Mouse (Mus musculus) embryonic facial prominence, embryonic 15.5 days (tissue): Measurements from ENCODE around the gene Zcchc2. TPM values are rescaled to one million over a fixed set of nuclear protein-coding genes. Genes with fewer than 3 reads are reported as not detected.
A peak's percentile ranks its signal among the peaks of the same experiment; 100 is the strongest.

Source experiments
- ATAC-seq: fragments of 200-750 bp; cut with Nextera tagmentation; 2 replicates; pipeline ENCODE4 v1.8.0; 2017; ENCODE audit warnings: low read depth, moderate TSS enrichment; ENCODE audit not compliant: insufficient number of reproducible peaks, low FRiP score, low TSS enrichment
- H3K27ac ChIP-seq: fragments of 300-500 bp; sonication (generic); replicated peaks from 2 replicates; pipeline ENCODE4 v1.5.1; 2015; ENCODE audit warnings: mild to moderate bottlenecking, inconsistent platforms
- H3K27me3 ChIP-seq: fragments of 300-500 bp; sonication (generic); 2 replicates; pipeline ENCODE4 v1.6.1; 2015; ENCODE audit warnings: inconsistent platforms
- H3K36me3 ChIP-seq: fragments of 300-500 bp; sonication (generic); 2 replicates; pipeline ENCODE4 v1.6.1; 2015; ENCODE audit warnings: mild to moderate bottlenecking, inconsistent platforms
- H3K4me1 ChIP-seq: fragments of 300-500 bp; sonication (generic); 2 replicates; pipeline ENCODE4 v1.6.1; 2015; ENCODE audit warnings: inconsistent platforms
- H3K4me2 ChIP-seq: fragments of 300-500 bp; sonication (generic); replicated peaks from 2 replicates; pipeline ENCODE4 v1.6.1; 2015; ENCODE audit warnings: mild to moderate bottlenecking, inconsistent platforms
- H3K4me3 ChIP-seq: fragments of 300-500 bp; sonication (generic); replicated peaks from 2 replicates; pipeline ENCODE4 v1.5.1; 2015; ENCODE audit warnings: mild to moderate bottlenecking, inconsistent platforms
- H3K9ac ChIP-seq: fragments of 300-500 bp; sonication (generic); 2 replicates; pipeline ENCODE4 v1.6.1; 2015; ENCODE audit warnings: inconsistent platforms
- H3K9me3 ChIP-seq: fragments of 300-500 bp; sonication (generic); replicated peaks from 2 replicates; pipeline ENCODE4 v1.6.1; 2016; ENCODE audit warnings: inconsistent platforms
- WGBS: fragments of 180-500 bp; shearing (Covaris S2); methylation state at CpG from one replicate; pipeline ENCODE4 v1.1.7; 2015; 5-methylcytosine and 5-hydroxymethylcytosine counted together
- polyA plus RNA-seq: library from polyadenylated mRNA; unstranded; fragments of >200 nt; fragmentation: Nextera tagmentation; extraction: Ambion mirVana; gene quantifications from 2 replicates; pipeline ENCODE4 v1.2.1, GENCODE M21; 2015

Gene Zcchc2
- polyA plus RNA-seq, 1 experiment from 2014 or later, result 2.6 TPM

GRCm38 (mm10) chr1:105964514-105964913, 25.7 kb upstream of the Zcchc2 start:
- ATAC-seq, result no peak
- Histone ChIP-seq H3K9me3 (no peaks in the 10 kb centered on the region), H3K4me2 (no peak overlapping the region), H3K36me3 (no peaks in the 10 kb centered on the region), H3K4me3 (no peak overlapping the region), H3K4me1 (no peaks in the 10 kb centered on the region), H3K27me3 (no peaks in the 10 kb centered on the region), H3K9ac (no peak overlapping the region), H3K27ac (no peak overlapping the region)
- WGBS, result 30% methylated on average over 4 of the region's 4 CpGs

- no peak overlapping the region for H3K4me3 ChIP-seq
- WGBS, result 71% methylated on average over 5 of the region's 5 CpGs
Measured at GRCm38 (mm10) chr1:105965189-105965588, 25.0 kb upstream of the Zcchc2 start.

GRCm38 (mm10) chr1:105971490-105972170, 18.6 kb upstream of the Zcchc2 start:
- no peaks in the 10 kb centered on the region for H3K4me1 ChIP-seq
- 57% methylated on average over 10 of the region's 10 CpGs for WGBS
- H3K9me3 ChIP-seq, result no peaks in the 10 kb centered on the region
- H3K36me3 ChIP-seq, result no peaks in the 10 kb centered on the region
- H3K4me3 ChIP-seq, result no peak overlapping the region
- H3K9ac ChIP-seq, result no peak overlapping the region
- H3K27me3 ChIP-seq, result no peaks in the 10 kb centered on the region
- no peak overlapping the region for H3K4me2 ChIP-seq
- ATAC-seq, result no peak
- H3K27ac ChIP-seq, result no peak overlapping the region

More at GRCm38 (mm10) chr1:105965189-105965588, 25.0 kb upstream of the Zcchc2 start:
- H3K9me3 ChIP-seq, result no peaks in the 10 kb centered on the region
- H3K27ac ChIP-seq, result no peak overlapping the region
- H3K27me3 ChIP-seq, result no peaks in the 10 kb centered on the region
- H3K36me3 ChIP-seq, result no peaks in the 10 kb centered on the region
- no peak for ATAC-seq
- no peak overlapping the region for H3K4me2 ChIP-seq
- no peaks in the 10 kb centered on the region for H3K4me1 ChIP-seq
- H3K9ac ChIP-seq, result no peak overlapping the region

GRCm38 (mm10) chr1:105974023-105974422, 16.2 kb upstream of the Zcchc2 start:
- no peaks in the 10 kb centered on the region for H3K27me3 ChIP-seq
- no peak overlapping the region for H3K4me2 ChIP-seq
- H3K9ac ChIP-seq, result no peak overlapping the region
- H3K27ac ChIP-seq, result no peak overlapping the region
- no peaks in the 10 kb centered on the region for H3K36me3 ChIP-seq
- H3K4me1 ChIP-seq, result no peaks in the 10 kb centered on the region
- ATAC-seq, result no peak
- H3K9me3 ChIP-seq, result no peaks in the 10 kb centered on the region
- WGBS, result 50% methylated on average over 2 of the region's 2 CpGs
- no peak overlapping the region for H3K4me3 ChIP-seq

- no peaks in the 10 kb centered on the region for H3K27me3 ChIP-seq
- H3K4me3 ChIP-seq, result no peak overlapping the region
- H3K27ac ChIP-seq, result no peak overlapping the region
- H3K9ac ChIP-seq, result no peak overlapping the region
- 91% methylated on average over 7 of the region's 7 CpGs for WGBS
- H3K4me1 ChIP-seq, result no peaks in the 10 kb centered on the region
- no peak overlapping the region for H3K4me2 ChIP-seq
- ATAC-seq, result no peak
- no peaks in the 10 kb centered on the region for H3K36me3 ChIP-seq
- H3K9me3 ChIP-seq, result no peaks in the 10 kb centered on the region
Measured at GRCm38 (mm10) chr1:105977446-105978094, 12.6 kb upstream of the Zcchc2 start.

GRCm38 (mm10) chr1:105980849-105981610, 9.2 kb upstream of the Zcchc2 start:
- Histone ChIP-seq H3K4me1 (no peaks in the 10 kb centered on the region), H3K4me2 (no peak overlapping the region), H3K27ac (0 out of 2 replicates have a peak overlapping the region, but pooled peaks have one; percentile 39), H3K9ac (no peak overlapping the region), H3K36me3 (no peaks in the 10 kb centered on the region), H3K27me3 (no peaks in the 10 kb centered on the region), H3K4me3 (no peak overlapping the region), H3K9me3 (no peaks in the 10 kb centered on the region)
- 65% methylated on average over 6 of the region's 6 CpGs for WGBS
- peak; percentile 54; the same call in 1 of the 2 replicates for ATAC-seq

GRCm38 (mm10) chr1:105982496-105983364, 7.5 kb upstream of the Zcchc2 start:
- no peaks in the 10 kb centered on the region for H3K27me3 ChIP-seq
- H3K27ac ChIP-seq, result no peak overlapping the region
- no peak overlapping the region for H3K4me2 ChIP-seq
- WGBS, result 65% methylated on average over 6 of the region's 6 CpGs
- no peaks in the 10 kb centered on the region for H3K9me3 ChIP-seq
- no peak for ATAC-seq
- H3K9ac ChIP-seq, result no peak overlapping the region
- no peak overlapping the region for H3K4me3 ChIP-seq
- 0 out of 2 replicates have a peak, but pooled peaks cover under 1% of the 10 kb centered on the region for H3K4me1 ChIP-seq
- H3K36me3 ChIP-seq, result no peaks in the 10 kb centered on the region

- H3K4me2 ChIP-seq, result no peak overlapping the region
- WGBS, result 90% methylated on average over 3 of the region's 3 CpGs
- no peak for ATAC-seq
- no peak overlapping the region for H3K27ac ChIP-seq
- no peak overlapping the region for H3K9ac ChIP-seq
- no peaks in the 10 kb centered on the region for H3K36me3 ChIP-seq
- H3K27me3 ChIP-seq, result no peaks in the 10 kb centered on the region
- H3K9me3 ChIP-seq, result no peaks in the 10 kb centered on the region
- 0 out of 2 replicates have a peak, but pooled peaks cover 7% of the 10 kb centered on the region for H3K4me1 ChIP-seq
- no peak overlapping the region for H3K4me3 ChIP-seq
Measured at GRCm38 (mm10) chr1:105984172-105984571, 6.0 kb upstream of the Zcchc2 start.

GRCm38 (mm10) chr1:105988171-105988570, 2.0 kb upstream of the Zcchc2 start:
- Histone ChIP-seq H3K27ac (no peak overlapping the region), H3K4me3 (no peak overlapping the region), H3K4me2 (no peak overlapping the region), H3K36me3 (no peaks in the 10 kb centered on the region), H3K4me1 (peaks cover 22% of the 10 kb centered on the region), H3K27me3 (no peaks in the 10 kb centered on the region), H3K9ac (no peak overlapping the region), H3K9me3 (no peaks in the 10 kb centered on the region)
- 26% methylated on average over 3 of the region's 3 CpGs for WGBS
- ATAC-seq, result no peak

- Histone ChIP-seq H3K4me2 (peak overlapping the region; percentile 73), H3K27me3 (no peaks in the 10 kb centered on the region), H3K9me3 (no peaks in the 10 kb centered on the region), H3K36me3 (no peaks in the 10 kb centered on the region), H3K4me1 (peaks cover 28% of the 10 kb centered on the region), H3K27ac (no peak overlapping the region), H3K4me3 (peak overlapping the region; percentile 79), H3K9ac (no peak overlapping the region)
- 70% methylated on average over 14 of the region's 14 CpGs for WGBS
- no peak for ATAC-seq
Measured at GRCm38 (mm10) chr1:105988903-105989639, 1.1 kb upstream of the Zcchc2 start.
